Mouse (Mus musculus) colon, adult 2 months (tissue): ENCODE results near the gene Gm3468. TPM values are rescaled to one million over a fixed set of nuclear protein-coding genes. Genes with fewer than 3 reads are reported as not detected.

Experiments used
- polyA plus RNA-seq: library from polyadenylated mRNA; depleted of rRNA; stranded (reverse); fragments of >200 nt; gene quantifications from 2 replicates; pipeline ENCODE4 v1.2.3, GENCODE M21; 2012; rRNA removed

The Gm3468 gene
- 0.13 and 0.14 TPM in 2 replicates for polyA plus RNA-seq

GRCm38 (mm10) chr14:6108272-6108925 is at the start of gene Gm3468:
Gene Gm3468 (minus strand): TSS chr14:6108665.

GRCm38 (mm10) chr14:6125707-6126106 is 17.2 kb upstream of the Gm3468 start, which contains the start of gene Gm3476:
Gene Gm3476 (minus strand): TSS chr14:6125807.

GRCm38 (mm10) chr14:6093842-6094241 is 14.6 kb downstream of the Gm3468 start, which contains the start of gene Gm8206:
Gene Gm8206 (minus strand): TSS chr14:6093942.

GRCm38 (mm10) chr14:6058167-6058566 is 50.3 kb downstream of the Gm3468 start, which contains the start of gene Gm6337:
Gene Gm6337 (minus strand): TSS chr14:6058267.

Other genes with a start within 250 kb of the Gm3468 start
- gene Gm8237, start 228.3 kb downstream of the Gm3468 start, polyA plus RNA-seq = not detected in 2 replicates
- gene Gm3248, start 146.9 kb downstream of the Gm3468 start, polyA plus RNA-seq = not detected in 2 replicates
- not detected in 2 replicates for gene Gm3453, start 129.5 kb downstream of the Gm3468 start, polyA plus RNA-seq
- not detected in 2 replicates for gene Gm6337, start 50.4 kb downstream of the Gm3468 start, polyA plus RNA-seq
- not detected in 2 replicates for gene Gm8206, start 14.7 kb downstream of the Gm3468 start, polyA plus RNA-seq
- gene Gm3476, start 17.1 kb upstream of the Gm3468 start, polyA plus RNA-seq = not detected in 2 replicates
- gene Gm21560, start 110.6 kb upstream of the Gm3468 start, polyA plus RNA-seq = not detected in 2 replicates
- 0.37 TPM in 1 of 2 replicates, not detected in the other for gene Gm3411, start 178.6 kb upstream of the Gm3468 start, polyA plus RNA-seq
- gene Gm21103, start 196.2 kb upstream of the Gm3468 start, polyA plus RNA-seq = not detected in 2 replicates
- gene Gm3618, start 235.0 kb upstream of the Gm3468 start, polyA plus RNA-seq = not detected in 2 replicates